Mouse (Mus musculus) forebrain, embryonic 10.5 days (tissue): ENCODE data around the gene Mesp2. TPM values are rescaled to one million over a fixed set of nuclear protein-coding genes. Genes with fewer than 3 reads are reported as not detected.
A peak's percentile ranks its signal among the peaks of the same experiment; 100 is the strongest.

Experiments
- DNase-seq: peaks from one replicate; pipeline ENCODE4 v3.0.0-alpha.2; 2017; ENCODE audit warnings: low spot score; ENCODE audit errors: extremely low spot score
- H3K27ac ChIP-seq: fragments of 300-500 bp; sonication (generic); 2 replicates; pipeline ENCODE4 v1.5.1; 2016; ENCODE audit warnings: mild to moderate bottlenecking
- H3K27me3 ChIP-seq: fragments of 300-500 bp; sonication (generic); 2 replicates; pipeline ENCODE4 v1.6.1; 2016; ENCODE audit warnings: mild to moderate bottlenecking; ENCODE audit not compliant: poor library complexity, severe bottlenecking
- H3K36me3 ChIP-seq: fragments of 300-500 bp; sonication (generic); replicated peaks from 2 replicates; pipeline ENCODE4 v1.6.1; 2016; ENCODE audit warnings: mild to moderate bottlenecking, moderate library complexity
- H3K4me1 ChIP-seq: fragments of 300-500 bp; sonication (generic); 2 replicates; pipeline ENCODE4 v1.6.1; 2016
- H3K4me3 ChIP-seq: fragments of 300-500 bp; sonication (generic); 2 replicates; pipeline ENCODE4 v1.5.1; 2016; ENCODE audit warnings: mild to moderate bottlenecking, moderate library complexity
- H3K9me3 ChIP-seq: fragments of 300-500 bp; sonication (generic); 2 replicates; pipeline ENCODE4 v1.6.1; 2016; ENCODE audit warnings: mild to moderate bottlenecking, moderate library complexity
- WGBS: fragments of 180-500 bp; shearing (Covaris S2); methylation state at CpG from one replicate; pipeline ENCODE4 v1.1.7; 2016; 5-methylcytosine and 5-hydroxymethylcytosine counted together
- polyA plus RNA-seq: library from polyadenylated mRNA; unstranded; fragments of >200 nt; fragmentation: Nextera tagmentation; extraction: Ambion mirVana; gene quantifications from 2 replicates; pipeline ENCODE4 v1.2.1, GENCODE M21; 2016

The Mesp2 gene
- polyA plus RNA-seq, 1 experiment from 2014 or later, result 0.40 TPM

DNA sequence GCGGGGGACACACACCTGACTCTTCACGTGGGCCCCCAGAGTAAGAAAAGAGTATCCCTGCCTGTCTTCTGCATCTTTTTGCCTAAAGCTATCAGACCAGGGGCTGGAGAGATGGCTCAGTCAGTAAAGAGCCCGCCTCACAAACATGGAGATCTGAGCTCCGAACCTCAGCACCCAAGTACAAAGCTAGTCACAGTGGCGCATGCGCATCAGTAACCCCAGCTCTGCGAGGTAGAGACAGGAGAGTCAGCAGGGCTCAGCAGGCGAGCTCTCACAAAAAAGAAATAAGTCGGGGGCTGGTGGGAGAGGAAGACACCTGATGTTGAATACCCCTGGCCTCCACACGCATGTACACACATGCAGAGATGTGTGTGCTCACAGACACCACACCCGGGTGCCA lies 9.5 kb downstream of the Mesp2 start:
- H3K9me3 ChIP-seq, result no peaks in the 10 kb centered on the region; the same call in 1 of the 2 replicates

GRCm38 (mm10) chr7:79822092-79822695 lies 11.7 kb downstream of the Mesp2 start:
- WGBS, result 88% methylated on average over 12 of the region's 12 CpGs
- Histone ChIP-seq H3K36me3 (no peaks in the 10 kb centered on the region), H3K4me1 (peaks cover 26% of the 10 kb centered on the region), H3K9me3 (no peaks in the 10 kb centered on the region; the same call in 1 of the 2 replicates), H3K27me3 (peaks cover 40% of the 10 kb centered on the region), H3K4me3 (no peak overlapping the region), H3K27ac (no peak overlapping the region)
- no peak for DNase-seq

More for the DNA sequence above, 9.5 kb downstream of the Mesp2 start:
- 43% methylated on average over 11 of the region's 11 CpGs for WGBS
- H3K4me1 ChIP-seq, result peaks cover 26% of the 10 kb centered on the region
- H3K36me3 ChIP-seq, result no peaks in the 10 kb centered on the region
- DNase-seq, result no peak
- peaks cover 47% of the 10 kb centered on the region for H3K27me3 ChIP-seq
- 0 out of 2 replicates have a peak overlapping the region, but pooled peaks have one; percentile 3 for H3K27ac ChIP-seq
- H3K4me3 ChIP-seq, result no peak overlapping the region

DNA sequence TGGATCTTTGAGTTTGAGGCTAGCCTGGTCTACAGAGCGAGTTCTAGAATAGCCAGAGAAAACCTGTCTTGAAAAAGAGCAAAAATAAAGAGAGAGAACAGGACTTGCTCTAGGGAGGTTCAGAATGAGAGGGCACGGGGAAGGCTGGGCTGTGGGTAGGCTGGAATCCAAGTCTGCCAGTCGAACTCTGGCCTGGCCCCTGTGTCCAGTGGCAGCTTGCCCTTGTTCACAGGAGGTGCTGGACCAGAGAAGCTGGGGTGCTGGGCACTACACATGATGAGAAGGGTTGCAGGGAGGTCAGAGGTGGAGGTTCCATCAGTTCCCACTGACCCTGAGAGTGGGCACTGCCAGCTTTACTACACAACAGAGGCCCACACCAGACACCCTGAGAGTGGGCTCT lies 17.8 kb downstream of the Mesp2 start:
- Histone ChIP-seq H3K9me3 (no peaks in the 10 kb centered on the region; the same call in 1 of the 2 replicates), H3K4me3 (no peak overlapping the region), H3K36me3 (no peaks in the 10 kb centered on the region), H3K4me1 (no peaks in the 10 kb centered on the region), H3K27ac (no peak overlapping the region), H3K27me3 (no peaks in the 10 kb centered on the region)
- 84% methylated on average over 3 of the region's 3 CpGs for WGBS
- no peak for DNase-seq

GRCm38 (mm10) chr7:79831145-79831544 lies 20.6 kb downstream of the Mesp2 start:
- Histone ChIP-seq H3K36me3 (no peaks in the 10 kb centered on the region), H3K9me3 (no peaks in the 10 kb centered on the region), H3K27me3 (no peaks in the 10 kb centered on the region), H3K4me3 (no peak overlapping the region), H3K4me1 (no peaks in the 10 kb centered on the region), H3K27ac (no peak overlapping the region)
- WGBS, result 86% methylated on average over 6 of the region's 6 CpGs
- no peak for DNase-seq

DNA sequence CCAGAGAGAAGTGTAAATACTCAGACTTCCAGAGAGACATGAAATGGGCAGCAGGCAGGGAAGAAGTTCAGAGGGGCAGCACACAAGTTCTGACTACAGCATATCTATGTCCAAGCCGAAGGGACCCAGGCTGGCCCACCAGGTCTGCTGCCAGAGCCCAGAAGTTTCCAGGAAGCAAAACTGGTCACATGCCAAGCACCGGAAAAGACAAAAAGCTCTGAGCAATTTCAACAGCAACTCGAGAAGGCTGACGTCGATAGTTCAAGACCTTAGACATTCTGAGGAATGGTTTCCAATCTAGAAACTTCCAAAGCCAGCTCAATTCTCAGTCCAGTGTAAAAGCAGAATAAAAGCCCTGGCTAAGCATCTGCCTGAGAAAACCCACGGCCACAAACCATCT lies 21.1 kb downstream of the Mesp2 start:
- H3K27me3 ChIP-seq, result no peaks in the 10 kb centered on the region
- no peak overlapping the region for H3K27ac ChIP-seq
- no peak for DNase-seq
- no peak overlapping the region for H3K4me3 ChIP-seq
- no peaks in the 10 kb centered on the region for H3K4me1 ChIP-seq
- no peaks in the 10 kb centered on the region for H3K36me3 ChIP-seq
- WGBS, result 85% methylated on average over 6 of the region's 6 CpGs
- no peaks in the 10 kb centered on the region for H3K9me3 ChIP-seq

DNA sequence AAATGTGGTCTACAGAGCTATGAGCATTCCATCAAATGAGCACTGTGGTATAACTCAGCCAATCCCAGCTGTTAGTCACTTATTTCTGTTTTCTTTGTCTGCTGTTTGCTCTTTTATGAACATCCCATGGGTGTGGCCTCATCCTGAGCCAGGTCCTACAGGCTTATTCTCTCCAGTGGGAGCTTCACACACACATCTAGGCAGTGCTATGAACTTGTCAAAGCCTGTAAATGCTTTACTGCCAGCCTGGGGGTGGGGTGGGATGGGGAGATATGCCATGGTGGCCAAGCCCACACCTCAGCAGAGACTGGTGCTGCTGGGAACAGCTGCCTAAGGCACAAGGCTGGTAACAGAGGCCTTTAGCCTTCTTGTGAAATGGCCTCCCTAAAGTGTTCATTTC lies 22.5 kb downstream of the Mesp2 start:
- H3K27ac ChIP-seq, result no peak overlapping the region
- H3K4me1 ChIP-seq, result no peaks in the 10 kb centered on the region
- H3K9me3 ChIP-seq, result no peaks in the 10 kb centered on the region
- no peak overlapping the region for H3K4me3 ChIP-seq
- H3K27me3 ChIP-seq, result no peaks in the 10 kb centered on the region
- DNase-seq, result no peak
- no peaks in the 10 kb centered on the region for H3K36me3 ChIP-seq

DNA sequence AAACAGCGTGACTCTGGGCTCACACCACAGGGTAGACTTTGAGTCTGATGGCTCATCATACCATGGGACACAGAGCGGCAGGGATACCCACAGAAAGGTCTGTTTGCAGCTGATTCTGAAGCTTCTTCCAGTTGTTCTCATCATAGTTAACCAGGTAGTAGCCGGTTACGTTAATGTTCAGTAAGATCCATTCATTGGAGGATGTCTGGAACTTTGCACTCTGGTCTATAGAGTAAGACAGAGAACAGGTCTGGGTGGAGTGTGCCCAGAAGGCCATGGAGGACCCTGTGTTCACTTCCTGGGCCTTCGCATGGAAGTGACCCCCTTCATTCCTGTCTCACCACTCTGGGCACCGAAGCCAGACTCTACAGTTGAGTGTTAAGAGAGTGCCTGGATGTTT lies 24.7 kb downstream of the Mesp2 start:
- Histone ChIP-seq H3K27me3 (no peaks in the 10 kb centered on the region), H3K4me1 (no peaks in the 10 kb centered on the region), H3K4me3 (no peak overlapping the region), H3K9me3 (no peaks in the 10 kb centered on the region), H3K27ac (no peak overlapping the region), H3K36me3 (no peaks in the 10 kb centered on the region)
- 92% methylated on average over 6 of the region's 6 CpGs for WGBS
- DNase-seq, result no peak

DNA sequence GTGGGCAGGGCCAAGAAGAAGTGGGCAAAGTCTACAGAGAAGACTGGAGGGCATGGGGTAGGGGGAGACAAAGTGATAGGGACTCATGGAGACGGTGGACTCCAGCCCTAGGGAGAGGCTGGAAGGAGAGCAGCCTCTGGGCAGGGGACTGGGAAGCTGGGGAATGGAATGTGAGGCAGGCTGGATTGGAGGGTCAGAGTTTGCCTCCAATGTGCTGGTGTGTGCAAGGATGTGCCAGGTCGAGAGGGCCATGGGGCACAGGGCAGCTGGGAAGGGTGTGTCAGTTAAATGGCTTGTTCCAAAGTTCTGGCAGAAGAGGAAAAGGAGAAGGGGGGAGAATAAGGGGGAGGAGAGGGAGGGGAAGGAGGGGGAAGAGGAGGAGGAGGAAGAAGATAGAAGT lies 26.7 kb downstream of the Mesp2 start:
- H3K4me3 ChIP-seq, result no peak overlapping the region
- H3K36me3 ChIP-seq, result no peaks in the 10 kb centered on the region
- no peak overlapping the region for H3K27ac ChIP-seq
- WGBS, result 78% methylated on average over 2 of the region's 2 CpGs
- peaks cover 3% of the 10 kb centered on the region; the same call in 1 of the 2 replicates for H3K4me1 ChIP-seq
- no peak for DNase-seq
- no peaks in the 10 kb centered on the region for H3K9me3 ChIP-seq
- H3K27me3 ChIP-seq, result no peaks in the 10 kb centered on the region

- peaks cover 18% of the 10 kb centered on the region for H3K4me1 ChIP-seq
- no peak overlapping the region for H3K27ac ChIP-seq
- no peaks in the 10 kb centered on the region for H3K9me3 ChIP-seq
- no peaks in the 10 kb centered on the region for H3K36me3 ChIP-seq
- no peak for DNase-seq
- no peak overlapping the region for H3K4me3 ChIP-seq
- peaks cover 11% of the 10 kb centered on the region for H3K27me3 ChIP-seq
- 71% methylated on average over 7 of the region's 7 CpGs for WGBS
These were observed 31.6 kb downstream of the Mesp2 start for GRCm38 (mm10) chr7:79842163-79842562.

DNA sequence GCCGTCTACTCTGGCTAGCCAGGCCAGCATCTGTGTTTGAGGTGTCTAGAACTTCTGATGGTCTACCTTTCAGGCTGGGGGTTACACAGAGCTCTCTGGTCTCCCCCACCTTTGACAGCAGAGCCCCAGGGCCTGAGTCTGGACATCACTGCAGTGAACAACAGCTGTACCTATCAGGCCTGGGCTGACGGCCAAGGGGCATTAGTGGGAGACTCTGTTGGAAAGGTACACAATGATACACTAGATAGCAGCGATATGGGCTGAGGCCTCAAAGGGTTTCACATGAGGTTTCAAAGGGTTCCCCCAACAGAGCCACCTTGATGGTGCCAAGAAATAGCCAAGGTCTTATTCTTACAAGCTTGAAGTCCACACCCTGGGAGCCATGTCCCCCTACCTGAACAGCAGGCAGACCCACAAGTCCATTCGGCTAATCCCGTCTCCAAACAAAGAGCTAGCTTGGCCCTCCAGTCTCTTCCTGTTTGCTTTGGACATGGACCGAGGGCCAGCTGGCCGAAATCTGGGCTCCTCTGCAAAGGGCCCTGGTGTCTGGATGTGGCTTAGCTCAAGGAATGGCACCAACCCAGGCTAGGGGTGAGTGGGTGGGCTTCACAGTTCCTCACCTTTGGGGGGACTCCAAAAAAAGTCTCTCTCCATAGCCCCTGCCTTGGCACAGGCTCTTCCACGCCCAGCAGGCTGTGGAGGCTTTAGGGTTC lies 33.7 kb downstream of the Mesp2 start:
- WGBS, result 85% methylated on average over 8 of the region's 8 CpGs
- peaks cover 32% of the 10 kb centered on the region for H3K27me3 ChIP-seq
- DNase-seq, result no peak

DNA sequence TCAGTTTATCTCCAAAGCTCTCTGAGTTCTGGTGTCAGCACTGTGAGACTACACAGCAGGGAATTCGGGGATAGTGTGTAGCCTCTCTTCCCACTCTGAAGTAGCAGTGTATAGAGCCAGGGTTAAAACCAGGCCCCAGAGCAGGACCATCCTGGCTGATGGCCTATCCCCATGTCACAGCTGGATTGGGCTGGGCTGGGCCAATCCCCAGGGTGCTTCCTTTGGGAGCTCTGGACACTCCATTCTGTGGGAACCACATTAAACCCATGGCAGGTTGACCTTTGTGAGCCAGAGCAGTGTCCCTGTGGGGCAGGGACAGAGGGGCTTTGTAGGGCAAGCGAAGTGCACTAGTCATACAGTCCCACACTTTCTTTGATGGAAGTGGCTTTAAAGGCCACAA lies 35.8 kb downstream of the Mesp2 start:
- Histone ChIP-seq H3K4me1 (peaks cover 29% of the 10 kb centered on the region), H3K36me3 (no peaks in the 10 kb centered on the region), H3K27ac (no peak overlapping the region), H3K4me3 (no peak overlapping the region), H3K9me3 (no peaks in the 10 kb centered on the region), H3K27me3 (peaks cover 40% of the 10 kb centered on the region)
- WGBS, result 68% methylated on average over 2 of the region's 2 CpGs
- no peak for DNase-seq

More for the DNA sequence above, 33.7 kb downstream of the Mesp2 start:
- H3K9me3 ChIP-seq, result no peaks in the 10 kb centered on the region
- no peak overlapping the region for H3K27ac ChIP-seq
- no peak overlapping the region for H3K4me3 ChIP-seq
- no peaks in the 10 kb centered on the region for H3K36me3 ChIP-seq
- peaks cover 29% of the 10 kb centered on the region for H3K4me1 ChIP-seq

DNA sequence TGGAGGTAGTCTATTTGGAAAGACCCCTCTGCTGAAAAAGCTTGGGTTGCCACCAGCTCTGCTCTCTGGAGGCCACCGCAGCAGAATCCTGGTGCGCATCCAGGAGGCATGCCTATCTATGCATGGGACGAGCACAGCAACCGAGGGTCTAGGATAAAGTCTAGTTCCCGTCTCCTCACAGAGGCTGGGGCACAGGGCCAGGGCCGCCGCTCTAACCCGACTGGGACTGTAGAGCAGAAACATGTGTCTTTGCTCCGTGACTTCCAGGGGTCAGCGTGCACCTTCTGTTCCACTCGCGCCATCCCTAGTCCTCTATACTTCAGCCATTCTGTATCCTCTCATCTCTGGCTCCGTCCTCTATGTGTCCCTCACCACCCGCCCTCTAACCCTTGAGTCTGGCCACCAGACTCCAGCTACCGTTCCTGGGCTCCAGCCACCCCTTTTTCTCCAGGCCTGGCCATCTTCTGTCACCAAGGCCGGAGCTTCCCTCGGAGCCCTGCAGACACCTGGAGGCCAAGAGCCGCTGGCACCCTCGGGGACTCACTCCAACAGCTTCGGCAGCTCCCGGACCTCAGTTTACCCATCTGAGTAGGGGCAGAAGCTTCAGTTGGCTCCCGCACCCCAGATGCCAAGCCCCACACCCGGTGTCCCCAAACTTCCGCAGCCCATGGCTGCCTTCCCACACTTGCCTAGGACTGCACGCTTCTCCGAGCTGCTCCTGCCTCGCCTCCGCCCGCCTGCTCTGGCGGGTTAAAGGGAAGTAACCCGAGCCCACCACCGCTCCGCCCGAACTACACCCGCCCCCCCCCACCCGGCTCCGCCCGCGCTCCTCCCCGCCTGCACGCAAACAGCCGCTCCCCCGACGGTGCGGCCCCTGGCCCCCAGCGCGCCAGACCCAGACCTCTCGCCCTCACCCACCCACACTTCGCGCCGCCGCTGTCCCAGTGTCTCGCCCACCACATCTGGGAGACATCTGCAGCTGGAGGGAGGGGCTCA lies 37.2 kb downstream of the Mesp2 start:
- Histone ChIP-seq H3K27ac (peak overlapping the region; percentile 61), H3K4me3 (peak overlapping the region; percentile 51), H3K36me3 (no peaks in the 10 kb centered on the region), H3K4me1 (peaks cover 21% of the 10 kb centered on the region), H3K27me3 (peaks cover 40% of the 10 kb centered on the region), H3K9me3 (no peaks in the 10 kb centered on the region)
- WGBS, result 9% methylated on average over 53 of the region's 53 CpGs
- peak; percentile 59 for DNase-seq
